Mouse (Mus musculus): ENCODE measurements around the gene Kcnj16. TPM values are rescaled to one million over a fixed set of nuclear protein-coding genes. Genes with fewer than 3 reads are reported as not detected.

The Kcnj16 gene
- total and polyA plus RNA-seq, 3 experiments: not detected

DNA sequence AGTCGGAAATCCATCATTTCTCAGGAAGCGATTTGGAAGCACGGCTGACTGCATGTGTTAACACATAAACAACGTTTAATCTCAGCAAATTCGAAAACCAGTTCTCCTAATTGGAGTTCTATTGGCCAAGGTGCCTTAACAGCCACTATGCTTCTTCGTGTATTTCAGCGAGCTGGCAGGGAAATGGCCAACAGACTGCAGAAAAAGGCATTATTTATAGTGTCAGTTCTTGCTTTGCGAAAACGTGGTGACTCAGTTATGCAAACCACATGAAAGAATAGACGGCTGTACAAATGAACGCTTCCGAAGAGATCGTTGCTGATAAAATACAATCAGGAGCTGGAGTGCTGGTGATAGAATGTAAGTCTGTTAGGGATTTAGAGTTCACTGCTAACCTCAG is 88.2 kb downstream of the Kcnj16 start:
- Histone ChIP-seq H3K9ac (ENCODE audit: control insufficient read depth, low read depth, low read length, poor library complexity, severe bottlenecking) (no peak overlapping the region), H3K9me3 (replicated peaks; ENCODE audit: insufficient read depth, low read length) (no peaks in the 10 kb centered on the region), H3K4me3 (ENCODE audit: control insufficient read depth in 1 of 2, insufficient read depth in 1 of 2, low read depth in 2 of 2, low read length in 2 of 2) (no peak overlapping the region), H3K36me3 (ENCODE audit: control insufficient read depth in 1 of 2, insufficient read depth in 2 of 2, low read length in 2 of 2) (no peaks in the 10 kb centered on the region), H3K4me1 (ENCODE audit: control insufficient read depth in 1 of 2, insufficient read depth in 2 of 2, low read length in 2 of 2) (no peaks in the 10 kb centered on the region), H3K27me3 (ENCODE audit: control insufficient read depth in 1 of 2, insufficient read depth in 2 of 2, low read length in 2 of 2) (no peaks in the 10 kb centered on the region), H3K79me2 (ENCODE audit: control insufficient read depth, insufficient read depth, low read length, poor library complexity) (no peaks in the 10 kb centered on the region), H3K27ac (ENCODE audit: control insufficient read depth, low read depth, low read length) (no peak overlapping the region)
- DNase-seq (ENCODE audit: low read depth, low spot score): no peak
- no peak for TF ChIP-seq HCFC1 (IDR thresholded peaks at IDR 0.05; ENCODE audit: low read depth, low read length)
- TF ChIP-seq MAX (IDR thresholded peaks at IDR 0.05; ENCODE audit: low read length): no peak
- TF ChIP-seq TBP (IDR thresholded peaks at IDR 0.05; ENCODE audit: low read depth, low read length): no peak
- TF ChIP-seq POLR2A (IDR thresholded peaks at IDR 0.05; ENCODE audit: control insufficient read depth in 1 of 2, insufficient read depth in 1 of 2, low read depth in 1 of 2, low read length in 2 of 2, poor library complexity in 1 of 2): no peak
- TF ChIP-seq JUND (IDR thresholded peaks at IDR 0.05; ENCODE audit: low read depth, low read length): no peak
- TF ChIP-seq ZMIZ1 (IDR thresholded peaks at IDR 0.05; ENCODE audit: low read depth, low read length): no peak
- no peak for TF ChIP-seq USF2 (IDR thresholded peaks at IDR 0.05; ENCODE audit: borderline replicate concordance in 1 of 2, insufficient read depth in 1 of 2, low read depth in 1 of 2, low read length in 2 of 2)
- TF ChIP-seq KAT2A (conservative IDR thresholded peaks at IDR 0.05; ENCODE audit: low read depth, low read length): no peak
- no peak for TF ChIP-seq MAZ (IDR thresholded peaks at IDR 0.05; ENCODE audit: low read depth, low read length)
- TF ChIP-seq BHLHE40 (IDR thresholded peaks at IDR 0.05; ENCODE audit: borderline replicate concordance, low read depth, low read length): no peak
- no peak for TF ChIP-seq CTCF (IDR thresholded peaks at IDR 0.05 in 2 of 3, conservative IDR thresholded peaks at IDR 0.05 in 1 of 3; ENCODE audit: control insufficient read depth in 1 of 3, insufficient read depth in 1 of 3, low read depth in 2 of 3, low read length in 3 of 3, poor library complexity in 1 of 3, severe bottlenecking in 1 of 3)
- TF ChIP-seq TCF12 (IDR thresholded peaks at IDR 0.05; ENCODE audit: low read depth, low read length): no peak
- TF ChIP-seq ETS1 (IDR thresholded peaks at IDR 0.05; ENCODE audit: low read depth, low read length): no peak
- TF ChIP-seq GABPA (IDR thresholded peaks at IDR 0.05; ENCODE audit: low read depth, low read length): no peak
- TF ChIP-seq E2F4 (IDR thresholded peaks at IDR 0.05; ENCODE audit: borderline replicate concordance, low read depth, low read length): no peak
- no peak for TF ChIP-seq TAL1 (IDR thresholded peaks at IDR 0.05; ENCODE audit: low read length)
- TF ChIP-seq UBTF (IDR thresholded peaks at IDR 0.05; ENCODE audit: borderline replicate concordance, insufficient read depth, low read depth, low read length): no peak
- no peak for TF ChIP-seq MEF2A (IDR thresholded peaks at IDR 0.05; ENCODE audit: extremely low read depth, insufficient replicate concordance, low read depth, low read length, poor library complexity, severe bottlenecking)
- TF ChIP-seq MYB (IDR thresholded peaks at IDR 0.05; ENCODE audit: low read depth, low read length): no peak

GRCm38 (mm10) chr11:111057435-111057834 is 89.6 kb downstream of the Kcnj16 start:
- H3K4me3 ChIP-seq (ENCODE audit: control insufficient read depth in 1 of 2, insufficient read depth in 1 of 2, low read depth in 2 of 2, low read length in 2 of 2): no peak overlapping the region
- TF ChIP-seq POLR2AphosphoS5 (IDR thresholded peaks at IDR 0.05; ENCODE audit: borderline replicate concordance, low read depth, low read length): peak; percentile 81; the same call in 1 of the 2 replicates
- TF ChIP-seq ZKSCAN1 (IDR thresholded peaks at IDR 0.05; ENCODE audit: low read depth, low read length): no peak

More at GRCm38 (mm10) chr11:111057435-111057834, 89.6 kb downstream of the Kcnj16 start:
- Histone ChIP-seq H3K4me1 (ENCODE audit: control insufficient read depth in 1 of 2, insufficient read depth in 2 of 2, low read length in 2 of 2) (no peaks in the 10 kb centered on the region), H3K9ac (ENCODE audit: control insufficient read depth, low read depth, low read length, poor library complexity, severe bottlenecking) (no peak overlapping the region), H3K9me3 (replicated peaks; ENCODE audit: insufficient read depth, low read length) (no peaks in the 10 kb centered on the region), H3K79me2 (ENCODE audit: control insufficient read depth, insufficient read depth, low read length, poor library complexity) (no peaks in the 10 kb centered on the region), H3K27me3 (ENCODE audit: control insufficient read depth in 1 of 2, insufficient read depth in 2 of 2, low read length in 2 of 2) (no peaks in the 10 kb centered on the region), H3K27ac (ENCODE audit: control insufficient read depth, low read depth, low read length) (no peak overlapping the region), H3K36me3 (ENCODE audit: control insufficient read depth in 1 of 2, insufficient read depth in 2 of 2, low read length in 2 of 2) (no peaks in the 10 kb centered on the region)
- no peak for DNase-seq (ENCODE audit: low read depth, low spot score)
